Mouse (Mus musculus): ENCODE measurements at regions not wholly inside any gene's neighbourhood (a gene's known extent, or its start where the extent isn't known, plus 50 kb on each side); places are given as distances from the start of the nearest gene placed in this dataset.

DNA sequence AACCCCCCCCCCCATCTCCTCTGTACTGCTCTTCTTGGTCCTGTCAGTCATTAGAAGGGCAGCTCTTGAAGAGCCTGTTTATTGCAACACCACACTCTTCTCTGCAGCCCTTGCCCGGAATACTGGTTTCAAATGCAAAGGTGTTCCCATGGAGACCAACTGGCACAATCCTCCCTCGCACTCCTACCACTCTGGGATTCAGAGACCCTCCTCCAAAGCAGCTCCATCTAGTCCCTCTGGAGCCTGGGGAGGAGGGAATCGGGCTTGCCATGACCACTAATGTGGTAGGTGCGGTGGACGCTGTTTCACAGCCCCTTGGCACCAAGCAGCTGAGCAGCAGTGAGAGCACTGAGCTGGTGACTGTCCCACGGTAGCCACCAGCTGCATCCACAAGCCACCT lies 83.1 kb downstream of the Stk35 start:
- H3K36me3 ChIP-seq (replicated peaks), result no peaks in the 10 kb centered on the region
- DNase-seq (ENCODE audit: low spot score), result no peak
- no peak overlapping the region for H3K27ac ChIP-seq (replicated peaks)
- no peaks in the 10 kb centered on the region for H3K4me1 ChIP-seq
- H3K9me3 ChIP-seq, result no peaks in the 10 kb centered on the region
- H3K4me3 ChIP-seq, result no peak overlapping the region
- H3K27me3 ChIP-seq (replicated peaks; ENCODE audit: low read depth, poor library complexity, severe bottlenecking), result no peaks in the 10 kb centered on the region
- 44% methylated on average over 6 of the region's 6 CpGs for WGBS

DNA sequence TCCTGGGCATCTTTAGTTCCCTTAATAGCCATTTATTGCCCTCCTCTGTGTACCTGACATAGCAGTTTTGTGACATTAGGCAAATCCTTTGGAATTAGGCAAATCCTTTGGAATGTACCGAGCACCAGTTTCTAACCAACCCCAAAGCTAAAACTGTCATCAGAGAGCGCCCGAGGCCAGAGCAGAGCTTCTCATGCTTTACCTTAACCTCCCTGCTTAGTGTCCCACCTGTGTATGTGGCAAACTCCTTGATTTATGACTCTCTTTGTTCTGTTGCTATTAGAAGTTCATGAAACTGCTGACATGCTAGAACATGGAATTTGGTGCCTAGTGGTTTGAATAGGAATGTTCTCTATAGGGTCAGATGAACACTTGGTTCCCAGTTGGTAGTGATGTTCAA lies 84.0 kb downstream of the Stk35 start:
- H3K4me1 ChIP-seq, result no peaks in the 10 kb centered on the region
- no peaks in the 10 kb centered on the region for H3K27me3 ChIP-seq (replicated peaks; ENCODE audit: low read depth, poor library complexity, severe bottlenecking)
- H3K36me3 ChIP-seq (replicated peaks), result no peaks in the 10 kb centered on the region
- WGBS, result 84% methylated on average over 3 of the region's 3 CpGs
- DNase-seq (ENCODE audit: low spot score), result no peak
- no peak overlapping the region for H3K27ac ChIP-seq (replicated peaks)
- no peaks in the 10 kb centered on the region for H3K9me3 ChIP-seq
- H3K4me3 ChIP-seq, result no peak overlapping the region

DNA sequence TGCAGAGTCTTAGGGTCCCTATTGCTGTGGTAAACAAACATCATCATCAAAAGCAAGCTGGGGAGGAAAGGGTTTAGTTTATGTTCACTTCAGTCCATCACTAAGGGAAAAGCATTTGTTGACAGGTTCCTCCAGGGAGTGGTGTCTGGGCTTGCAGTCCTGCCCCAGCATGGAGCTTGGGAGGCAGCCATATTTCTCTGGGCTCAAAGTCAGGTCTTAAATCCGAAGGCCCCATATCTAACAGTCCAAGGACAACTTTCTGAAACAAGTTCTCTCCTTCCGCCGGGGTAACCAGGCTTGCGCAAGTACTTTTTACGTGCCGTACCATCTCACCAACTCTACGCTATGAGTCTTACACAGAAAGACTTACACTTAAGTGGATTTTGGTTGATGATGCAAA lies 85.2 kb downstream of the Stk35 start:
- no peak for DNase-seq (ENCODE audit: low spot score)
- no peaks in the 10 kb centered on the region for H3K36me3 ChIP-seq (replicated peaks)
- H3K4me3 ChIP-seq, result no peak overlapping the region
- no peak overlapping the region for H3K27ac ChIP-seq (replicated peaks)
- no peaks in the 10 kb centered on the region for H3K27me3 ChIP-seq (replicated peaks; ENCODE audit: low read depth, poor library complexity, severe bottlenecking)
- no peaks in the 10 kb centered on the region for H3K9me3 ChIP-seq
- H3K4me1 ChIP-seq, result no peaks in the 10 kb centered on the region
- 94% methylated on average over 7 of the region's 7 CpGs for WGBS

DNA sequence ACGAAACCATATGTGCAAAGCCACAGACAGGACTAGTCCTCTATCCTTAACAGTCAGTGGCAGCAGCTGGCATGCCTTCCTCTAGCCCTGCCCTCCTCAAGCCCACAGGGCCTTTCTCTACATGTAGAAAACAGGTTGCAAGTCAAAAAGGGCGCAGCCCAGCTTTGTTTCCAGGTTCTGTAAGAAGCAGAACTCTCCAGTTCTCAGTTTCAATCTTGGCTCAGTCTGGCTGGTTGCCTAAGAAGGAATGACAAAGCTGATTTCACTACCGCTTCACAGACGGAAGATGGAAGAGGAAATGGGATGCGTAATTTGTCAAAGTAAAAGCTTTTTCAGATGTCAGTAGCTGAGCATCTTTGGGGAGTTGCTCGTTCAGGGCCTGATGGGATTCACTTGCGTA lies 92.9 kb downstream of the Stk35 start:
- 77% methylated on average over 7 of the region's 7 CpGs for WGBS
- H3K36me3 ChIP-seq (replicated peaks), result no peaks in the 10 kb centered on the region
- H3K4me1 ChIP-seq, result no peaks in the 10 kb centered on the region
- H3K9me3 ChIP-seq, result no peaks in the 10 kb centered on the region
- no peak for DNase-seq (ENCODE audit: low spot score)
- no peak overlapping the region for H3K4me3 ChIP-seq
- H3K27ac ChIP-seq (replicated peaks), result no peak overlapping the region
- H3K27me3 ChIP-seq (replicated peaks; ENCODE audit: low read depth, poor library complexity, severe bottlenecking), result no peaks in the 10 kb centered on the region

DNA sequence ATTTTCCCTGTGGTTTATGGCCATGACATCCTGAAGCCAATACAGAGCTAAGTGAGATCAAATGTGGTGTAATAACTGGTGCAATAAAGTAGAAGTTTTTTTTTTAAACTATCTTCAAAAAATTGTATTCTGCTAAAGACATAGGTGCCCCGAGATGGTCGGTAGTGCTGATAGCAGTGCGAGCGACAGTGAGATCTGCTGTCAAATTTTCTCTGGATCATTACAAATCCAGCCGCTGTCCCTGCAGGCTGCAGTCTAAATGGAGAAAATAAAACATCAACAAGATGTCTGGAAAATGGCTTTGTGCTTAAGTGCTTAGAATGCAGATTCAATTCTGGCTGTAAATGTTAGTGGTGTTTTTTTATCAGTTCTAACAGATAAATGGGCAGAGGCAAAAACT lies 93.5 kb downstream of the Stk35 start:
- H3K27ac ChIP-seq (replicated peaks), result no peak overlapping the region
- H3K27me3 ChIP-seq (replicated peaks; ENCODE audit: low read depth, poor library complexity, severe bottlenecking), result no peaks in the 10 kb centered on the region
- no peaks in the 10 kb centered on the region for H3K9me3 ChIP-seq
- no peak overlapping the region for H3K4me3 ChIP-seq
- DNase-seq (ENCODE audit: low spot score), result no peak
- no peaks in the 10 kb centered on the region for H3K4me1 ChIP-seq
- no peaks in the 10 kb centered on the region for H3K36me3 ChIP-seq (replicated peaks)
- WGBS, result 90% methylated on average over 5 of the region's 5 CpGs

DNA sequence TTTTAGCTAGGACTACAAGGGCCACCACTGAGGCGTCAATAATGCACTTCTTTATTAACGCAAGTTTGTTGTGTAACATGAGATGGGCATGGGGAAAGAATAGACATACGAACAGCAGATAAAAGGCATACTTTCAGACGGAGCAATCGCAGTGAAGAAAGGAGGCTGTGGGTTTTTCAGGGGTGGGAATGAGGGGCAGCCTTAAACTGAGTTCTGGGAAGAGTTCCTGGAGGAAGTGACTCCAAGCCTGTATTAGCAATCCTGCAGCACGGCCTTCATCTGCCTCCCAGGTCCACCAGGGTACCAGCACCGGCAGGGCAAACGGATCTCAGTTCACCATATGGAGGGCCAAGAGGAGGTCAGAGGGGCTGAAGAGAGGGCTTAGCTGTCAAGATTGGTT lies 94.6 kb downstream of the Stk35 start:
- H3K36me3 ChIP-seq (replicated peaks), result no peaks in the 10 kb centered on the region
- DNase-seq (ENCODE audit: low spot score), result no peak
- WGBS, result 81% methylated on average over 8 of the region's 8 CpGs
- no peaks in the 10 kb centered on the region for H3K27me3 ChIP-seq (replicated peaks; ENCODE audit: low read depth, poor library complexity, severe bottlenecking)
- no peak overlapping the region for H3K4me3 ChIP-seq
- H3K9me3 ChIP-seq, result no peaks in the 10 kb centered on the region
- no peak overlapping the region for H3K27ac ChIP-seq (replicated peaks)
- no peaks in the 10 kb centered on the region for H3K4me1 ChIP-seq

DNA sequence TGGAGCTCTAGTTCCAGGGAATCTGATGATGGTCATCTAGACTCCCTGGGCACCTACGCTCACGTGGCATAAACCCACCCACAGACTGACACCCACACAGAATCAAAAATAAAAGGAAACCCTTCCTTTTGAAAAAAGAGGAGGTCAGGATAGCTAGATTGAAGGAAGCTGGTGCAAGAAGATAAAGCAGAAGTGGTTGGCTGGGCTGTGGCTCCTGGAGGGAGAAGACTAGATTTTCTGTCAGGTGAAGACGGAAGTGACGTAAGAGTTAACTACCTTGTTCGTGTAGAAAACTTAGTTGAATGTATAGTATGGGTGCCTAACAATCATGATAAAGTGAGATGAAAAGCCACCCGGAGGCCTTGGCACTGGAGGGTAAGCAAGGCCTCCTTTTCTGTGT lies 95.1 kb downstream of the Stk35 start:
- H3K9me3 ChIP-seq, result no peaks in the 10 kb centered on the region
- DNase-seq (ENCODE audit: low spot score), result no peak
- H3K36me3 ChIP-seq (replicated peaks), result no peaks in the 10 kb centered on the region
- no peaks in the 10 kb centered on the region for H3K27me3 ChIP-seq (replicated peaks; ENCODE audit: low read depth, poor library complexity, severe bottlenecking)
- no peak overlapping the region for H3K4me3 ChIP-seq
- 90% methylated on average over 6 of the region's 6 CpGs for WGBS
- H3K4me1 ChIP-seq, result no peaks in the 10 kb centered on the region
- no peak overlapping the region for H3K27ac ChIP-seq (replicated peaks)

DNA sequence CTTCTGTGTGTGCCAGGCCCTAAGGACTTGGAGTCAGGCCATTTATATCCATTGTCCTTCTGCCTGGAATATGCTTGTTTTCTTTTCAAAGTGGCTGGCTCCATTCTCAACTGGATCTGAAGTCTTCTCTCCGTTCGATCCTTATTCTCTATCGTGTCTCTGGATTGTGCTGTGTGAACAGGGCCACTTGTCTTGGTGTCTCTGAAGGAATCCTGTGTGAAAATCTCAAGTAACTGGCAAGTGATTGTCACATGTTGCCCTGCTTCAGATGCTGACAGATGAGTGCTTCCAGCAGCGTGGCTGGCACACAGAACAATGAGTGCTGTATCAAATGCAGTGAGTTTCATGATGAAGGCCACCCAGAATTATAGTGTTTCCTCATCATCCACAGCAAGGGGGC lies 96.4 kb downstream of the Stk35 start:
- Histone ChIP-seq H3K27me3 (replicated peaks; ENCODE audit: low read depth, poor library complexity, severe bottlenecking) (no peaks in the 10 kb centered on the region), H3K27ac (replicated peaks) (no peak overlapping the region), H3K9me3 (no peaks in the 10 kb centered on the region), H3K4me1 (no peaks in the 10 kb centered on the region), H3K4me3 (no peak overlapping the region), H3K36me3 (replicated peaks) (no peaks in the 10 kb centered on the region)
- 83% methylated on average over 4 of the region's 4 CpGs for WGBS
- DNase-seq (ENCODE audit: low spot score), result no peak

DNA sequence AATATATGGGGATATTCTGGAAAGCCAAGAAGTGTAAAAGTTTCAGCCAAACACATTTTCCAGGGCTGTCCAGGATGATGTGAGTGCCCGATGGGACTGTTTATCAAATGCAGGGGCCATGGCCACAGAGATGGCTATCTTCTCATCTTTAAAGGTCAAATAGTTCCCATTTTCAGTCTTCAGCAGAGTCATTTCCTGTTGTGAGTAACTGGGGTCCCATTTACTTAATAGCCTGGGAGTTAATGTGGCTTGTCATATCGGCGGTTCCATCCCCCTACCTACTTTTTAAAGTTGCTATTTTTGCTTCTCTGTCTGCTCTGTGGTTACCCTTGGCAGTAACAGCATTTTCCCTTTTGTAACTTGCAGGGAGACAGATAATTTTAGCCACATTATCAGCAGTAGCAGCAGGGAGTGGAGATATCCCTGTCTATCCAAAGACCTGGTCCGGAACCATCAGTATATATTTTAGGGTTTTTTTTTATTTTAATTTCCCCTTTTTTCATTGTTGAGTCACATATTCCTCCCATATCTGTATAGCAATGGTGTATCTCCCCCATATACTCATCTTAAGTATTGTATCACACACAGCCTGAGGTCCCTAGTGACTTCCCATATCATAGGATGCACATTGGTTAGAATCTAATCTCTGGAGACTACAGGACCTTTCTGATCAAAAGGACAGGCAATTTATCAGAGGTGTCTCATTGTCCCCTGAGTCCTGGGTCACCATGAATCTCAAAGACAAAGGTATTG lies 103.2 kb downstream of the Stk35 start:
- no peak for DNase-seq (ENCODE audit: low spot score)
- peaks cover 2% of the 10 kb centered on the region for H3K4me1 ChIP-seq
- H3K9me3 ChIP-seq, result no peaks in the 10 kb centered on the region
- peaks cover 15% of the 10 kb centered on the region; the same call in 1 of the 2 replicates for H3K27me3 ChIP-seq (replicated peaks; ENCODE audit: low read depth, poor library complexity, severe bottlenecking)
- H3K27ac ChIP-seq (replicated peaks), result no peak overlapping the region
- no peaks in the 10 kb centered on the region for H3K36me3 ChIP-seq (replicated peaks)
- WGBS, result 61% methylated on average over 4 of the region's 4 CpGs
- H3K4me3 ChIP-seq, result no peak overlapping the region

DNA sequence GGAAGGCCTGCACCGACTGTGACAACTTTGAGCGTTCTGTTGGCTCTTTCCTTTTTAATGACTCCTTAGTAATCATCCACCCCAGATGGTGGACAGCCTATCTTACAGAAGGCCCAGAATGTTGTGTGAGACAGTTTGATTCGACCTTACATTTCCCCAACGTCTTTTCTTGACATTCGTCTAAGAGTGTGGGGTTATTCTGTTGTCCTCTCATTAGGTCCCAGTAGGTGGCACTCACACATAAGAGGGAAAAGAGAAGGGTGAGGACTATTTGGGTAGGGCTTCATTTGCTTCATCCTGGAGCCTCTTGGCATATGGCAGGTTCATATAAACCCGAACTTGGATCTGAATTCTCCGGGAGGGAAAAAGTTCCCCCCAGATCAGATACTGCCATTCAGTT lies 104.4 kb downstream of the Stk35 start:
- H3K4me1 ChIP-seq, result peaks cover 12% of the 10 kb centered on the region
- H3K4me3 ChIP-seq, result no peak overlapping the region
- no peak overlapping the region for H3K27ac ChIP-seq (replicated peaks)
- WGBS, result 47% methylated on average over 7 of the region's 7 CpGs
- H3K36me3 ChIP-seq (replicated peaks), result no peaks in the 10 kb centered on the region
- DNase-seq (ENCODE audit: low spot score), result no peak
- peaks cover 15% of the 10 kb centered on the region; the same call in 1 of the 2 replicates for H3K27me3 ChIP-seq (replicated peaks; ENCODE audit: low read depth, poor library complexity, severe bottlenecking)
- no peaks in the 10 kb centered on the region for H3K9me3 ChIP-seq

DNA sequence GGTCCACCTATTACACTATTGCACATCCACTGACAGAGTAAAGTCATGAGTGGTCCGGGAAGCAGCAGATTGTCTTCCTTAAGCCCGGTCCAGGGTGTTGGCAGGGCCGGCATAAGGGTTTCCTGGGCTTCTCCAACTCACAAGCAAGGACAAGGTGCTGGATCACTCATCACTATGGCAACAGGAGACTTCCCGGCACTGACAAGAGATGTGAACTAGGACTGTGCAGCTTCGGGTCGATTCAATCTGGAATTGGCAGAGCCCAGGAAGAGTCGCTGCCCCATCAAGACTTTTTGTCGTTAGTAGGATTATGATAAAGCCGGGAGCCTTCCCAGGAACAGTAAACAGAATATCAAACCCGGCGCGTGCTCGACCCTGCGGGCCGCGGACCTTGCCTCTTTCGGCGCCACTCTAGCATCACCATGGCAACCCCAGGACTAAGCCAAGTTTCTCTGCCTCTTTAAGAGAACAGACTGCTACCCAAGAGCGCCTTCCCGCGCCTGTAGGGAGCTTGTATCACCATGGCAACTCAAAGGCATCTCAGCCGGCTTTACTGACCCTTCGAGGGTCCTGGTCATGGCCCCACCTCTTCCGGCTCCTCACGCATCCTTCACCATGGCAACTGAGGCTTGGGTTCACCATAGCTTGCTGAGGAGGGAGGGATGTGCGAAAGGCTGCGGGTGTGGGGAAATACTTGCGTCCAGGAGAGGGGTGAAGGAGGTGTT lies 103.3 kb upstream of the Tgm3 start:
- DNase-seq (ENCODE audit: low spot score), result peak; percentile 87
- Histone ChIP-seq H3K9me3 (no peaks in the 10 kb centered on the region), H3K36me3 (replicated peaks) (no peaks in the 10 kb centered on the region), H3K4me3 (peak overlapping the region; percentile 55), H3K27ac (replicated peaks) (peak overlapping the region; percentile 57), H3K4me1 (peaks cover 32% of the 10 kb centered on the region), H3K27me3 (replicated peaks; ENCODE audit: low read depth, poor library complexity, severe bottlenecking) (peaks cover 21% of the 10 kb centered on the region)
- WGBS, result 3% methylated on average over 28 of the region's 28 CpGs

DNA sequence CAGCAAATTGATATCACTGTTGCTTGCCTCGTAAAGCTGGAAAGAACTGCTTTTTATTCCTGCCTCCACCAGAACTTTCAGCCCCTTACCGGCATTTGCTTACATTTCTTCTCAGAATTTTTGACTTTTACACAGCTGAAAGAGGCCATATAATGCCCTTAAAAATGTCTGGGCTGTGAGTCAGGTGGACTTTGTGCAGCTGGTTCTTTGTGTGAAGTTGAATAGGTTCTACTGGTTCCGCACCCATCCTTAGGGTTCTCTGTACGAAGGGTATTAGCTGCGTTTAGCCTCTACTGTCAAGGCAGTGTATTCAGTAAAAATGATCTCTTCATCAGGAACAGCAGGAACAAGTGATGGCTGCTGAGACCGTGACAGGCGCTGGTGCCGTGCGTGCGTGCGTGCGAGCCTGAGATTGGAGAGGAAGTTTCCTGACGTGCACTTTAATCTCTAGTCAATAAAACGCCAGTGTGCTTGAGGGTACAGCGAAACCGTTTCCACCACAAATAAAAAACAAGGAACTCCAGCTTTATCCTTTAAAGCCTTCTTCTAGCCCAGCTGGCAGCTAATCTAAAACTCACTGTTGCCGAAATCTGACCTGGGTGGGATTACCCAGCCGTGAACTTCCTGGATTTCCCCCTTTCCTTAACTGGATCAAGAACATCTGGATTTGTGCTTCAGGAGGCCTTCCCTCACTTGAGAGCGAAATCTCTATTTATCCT lies 100.8 kb upstream of the Tgm3 start:
- 49% methylated on average over 19 of the region's 19 CpGs for WGBS
- Histone ChIP-seq H3K27me3 (replicated peaks; ENCODE audit: low read depth, poor library complexity, severe bottlenecking) (peaks cover 21% of the 10 kb centered on the region), H3K36me3 (replicated peaks) (no peaks in the 10 kb centered on the region), H3K4me3 (no peak overlapping the region), H3K4me1 (peaks cover 32% of the 10 kb centered on the region), H3K27ac (replicated peaks) (0 out of 2 replicates have a peak overlapping the region, but pooled peaks have one; percentile 1), H3K9me3 (no peaks in the 10 kb centered on the region)
- peak; percentile 55 for DNase-seq (ENCODE audit: low spot score)

DNA sequence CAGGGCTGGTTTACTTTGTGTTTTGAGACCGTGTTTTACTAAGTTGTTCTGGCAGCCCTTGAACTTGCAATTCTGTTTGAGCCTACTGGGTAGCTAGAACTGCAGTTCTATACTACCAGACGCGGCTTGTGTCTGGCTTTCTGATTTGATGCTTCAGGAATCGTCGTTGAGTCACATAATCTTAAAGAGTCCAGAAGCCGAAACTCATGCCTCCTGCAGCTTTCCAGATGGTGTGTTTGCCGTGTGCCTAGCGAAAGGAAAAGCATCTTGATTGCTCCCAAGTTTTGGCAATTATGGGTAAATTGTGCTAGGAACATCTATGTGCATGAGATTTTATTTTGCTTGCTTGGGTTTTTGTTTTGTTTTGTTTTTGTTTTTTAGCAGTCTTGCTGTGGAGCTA lies 99.6 kb upstream of the Tgm3 start:
- WGBS, result 70% methylated on average over 8 of the region's 8 CpGs
- Histone ChIP-seq H3K4me1 (peaks cover 32% of the 10 kb centered on the region), H3K27me3 (replicated peaks; ENCODE audit: low read depth, poor library complexity, severe bottlenecking) (peaks cover 10% of the 10 kb centered on the region; the same call in 1 of the 2 replicates), H3K4me3 (no peak overlapping the region), H3K9me3 (no peaks in the 10 kb centered on the region), H3K36me3 (replicated peaks) (no peaks in the 10 kb centered on the region), H3K27ac (replicated peaks) (no peak overlapping the region)
- DNase-seq (ENCODE audit: low spot score), result no peak
